Mouse (Mus musculus): ENCODE data around the gene Gm5617.

- TF ChIP-seq CTCF (IDR thresholded peaks at IDR 0.05; ENCODE audit: extremely low read depth, insufficient read depth, low read length), result no peak
- no peak for TF ChIP-seq POLR2A (IDR thresholded peaks at IDR 0.05; ENCODE audit: extremely low read depth, insufficient read depth, low read length)
Measured at GRCm38 (mm10) chr9:48461545-48461944, 33.7 kb upstream of the Gm5617 start.

All from cortical plate, adult 2 months (tissue).